Mouse (Mus musculus): ENCODE data around the gene Tmem212. TPM values are rescaled to one million over a fixed set of nuclear protein-coding genes. Genes with fewer than 3 reads are reported as not detected.

Tmem212 gene
- polyA plus RNA-seq, 1 experiment, result not detected

GRCm38 (mm10) chr3:27862821-27863740, 33.1 kb downstream of the Tmem212 start:
- DNase-seq (ENCODE audit: low read depth), result peak; percentile 96
- no peak for TF ChIP-seq POLR2A (IDR thresholded peaks at IDR 0.05; ENCODE audit: borderline replicate concordance, extremely low read depth, insufficient read depth, insufficient read length, poor library complexity, severe bottlenecking)
- TF ChIP-seq CTCF (IDR thresholded peaks at IDR 0.05; ENCODE audit: borderline replicate concordance, extremely low read depth, insufficient read depth, insufficient read length), result peak; percentile 31; the same call in 1 of the 2 replicates

- DNase-seq (ENCODE audit: low read depth), result peak; percentile 72
- no peak for TF ChIP-seq POLR2A (IDR thresholded peaks at IDR 0.05; ENCODE audit: borderline replicate concordance, extremely low read depth, insufficient read depth, insufficient read length, poor library complexity, severe bottlenecking)
- no peak for TF ChIP-seq CTCF (IDR thresholded peaks at IDR 0.05; ENCODE audit: borderline replicate concordance, extremely low read depth, insufficient read depth, insufficient read length)
Observed at GRCm38 (mm10) chr3:27861601-27862000, 34.6 kb downstream of the Tmem212 start.

GRCm38 (mm10) chr3:27861086-27861485, 35.1 kb downstream of the Tmem212 start:
- no peak for DNase-seq (ENCODE audit: low read depth)
- TF ChIP-seq POLR2A (IDR thresholded peaks at IDR 0.05; ENCODE audit: borderline replicate concordance, extremely low read depth, insufficient read depth, insufficient read length, poor library complexity, severe bottlenecking) (no peak), CTCF (IDR thresholded peaks at IDR 0.05; ENCODE audit: borderline replicate concordance, extremely low read depth, insufficient read depth, insufficient read length) (no peak)

- peak; percentile 60 for DNase-seq (ENCODE audit: low read depth)
- TF ChIP-seq POLR2A (IDR thresholded peaks at IDR 0.05; ENCODE audit: borderline replicate concordance, extremely low read depth, insufficient read depth, insufficient read length, poor library complexity, severe bottlenecking), result no peak
Observed at GRCm38 (mm10) chr3:27859161-27859561, 37.0 kb downstream of the Tmem212 start.

- TF ChIP-seq CTCF (IDR thresholded peaks at IDR 0.05; ENCODE audit: borderline replicate concordance, extremely low read depth, insufficient read depth, insufficient read length) (no peak), POLR2A (IDR thresholded peaks at IDR 0.05; ENCODE audit: borderline replicate concordance, extremely low read depth, insufficient read depth, insufficient read length, poor library complexity, severe bottlenecking) (no peak)
- DNase-seq (ENCODE audit: low read depth), result no peak
Observed at GRCm38 (mm10) chr3:27858441-27859115, 37.6 kb downstream of the Tmem212 start.

GRCm38 (mm10) chr3:27856288-27856687, 39.9 kb downstream of the Tmem212 start:
- DNase-seq (ENCODE audit: low read depth), result no peak
- TF ChIP-seq POLR2A (IDR thresholded peaks at IDR 0.05; ENCODE audit: borderline replicate concordance, extremely low read depth, insufficient read depth, insufficient read length, poor library complexity, severe bottlenecking) (no peak), CTCF (IDR thresholded peaks at IDR 0.05; ENCODE audit: borderline replicate concordance, extremely low read depth, insufficient read depth, insufficient read length) (no peak)

GRCm38 (mm10) chr3:27854431-27855180, 41.6 kb downstream of the Tmem212 start:
- TF ChIP-seq POLR2A (IDR thresholded peaks at IDR 0.05; ENCODE audit: borderline replicate concordance, extremely low read depth, insufficient read depth, insufficient read length, poor library complexity, severe bottlenecking), result no peak
- no peak for TF ChIP-seq CTCF (IDR thresholded peaks at IDR 0.05; ENCODE audit: borderline replicate concordance, extremely low read depth, insufficient read depth, insufficient read length)
- DNase-seq (ENCODE audit: low read depth), result peak; percentile 90

GRCm38 (mm10) chr3:27843266-27843665, 52.9 kb downstream of the Tmem212 start:
- no peak for DNase-seq (ENCODE audit: low read depth)
- TF ChIP-seq CTCF (IDR thresholded peaks at IDR 0.05; ENCODE audit: borderline replicate concordance, extremely low read depth, insufficient read depth, insufficient read length) (no peak), POLR2A (IDR thresholded peaks at IDR 0.05; ENCODE audit: borderline replicate concordance, extremely low read depth, insufficient read depth, insufficient read length, poor library complexity, severe bottlenecking) (no peak)

GRCm38 (mm10) chr3:27842856-27843255, 53.3 kb downstream of the Tmem212 start:
- no peak for DNase-seq (ENCODE audit: low read depth)
- TF ChIP-seq POLR2A (IDR thresholded peaks at IDR 0.05; ENCODE audit: borderline replicate concordance, extremely low read depth, insufficient read depth, insufficient read length, poor library complexity, severe bottlenecking), result no peak
- no peak for TF ChIP-seq CTCF (IDR thresholded peaks at IDR 0.05; ENCODE audit: borderline replicate concordance, extremely low read depth, insufficient read depth, insufficient read length)

GRCm38 (mm10) chr3:27840311-27840710, 55.9 kb downstream of the Tmem212 start:
- no peak for DNase-seq (ENCODE audit: low read depth)
- no peak for TF ChIP-seq CTCF (IDR thresholded peaks at IDR 0.05; ENCODE audit: borderline replicate concordance, extremely low read depth, insufficient read depth, insufficient read length)
- TF ChIP-seq POLR2A (IDR thresholded peaks at IDR 0.05; ENCODE audit: borderline replicate concordance, extremely low read depth, insufficient read depth, insufficient read length, poor library complexity, severe bottlenecking), result no peak

- TF ChIP-seq CTCF (IDR thresholded peaks at IDR 0.05; ENCODE audit: borderline replicate concordance, extremely low read depth, insufficient read depth, insufficient read length) (no peak), POLR2A (IDR thresholded peaks at IDR 0.05; ENCODE audit: borderline replicate concordance, extremely low read depth, insufficient read depth, insufficient read length, poor library complexity, severe bottlenecking) (no peak)
Observed at GRCm38 (mm10) chr3:27839795-27840194, 56.4 kb downstream of the Tmem212 start.

More at GRCm38 (mm10) chr3:27839795-27840194, 56.4 kb downstream of the Tmem212 start:
- no peak for DNase-seq (ENCODE audit: low read depth)
